Mouse (Mus musculus) kidney, embryonic 14.5 days (tissue): Measurements from ENCODE around the gene Zfp780b. TPM values are rescaled to one million over a fixed set of nuclear protein-coding genes. Genes with fewer than 3 reads are reported as not detected.
"Not testable (repeated sequence)": the region's sequence is repeated elsewhere in the genome, so short reads cannot be mapped to it uniquely, and the experiment has no call there.

Experiments used
- ATAC-seq: fragments of 200-750 bp; cut with Nextera tagmentation; 2 replicates; pipeline ENCODE4 v1.8.0; 2017; ENCODE audit warnings: moderate number of reproducible peaks, mild to moderate bottlenecking, moderate TSS enrichment, moderate library complexity; ENCODE audit not compliant: low FRiP score, low TSS enrichment
- H3K27ac ChIP-seq: fragments of 300-500 bp; sonication (generic); 2 replicates; pipeline ENCODE4 v1.5.1; 2014; ENCODE audit warnings: low read depth, mild to moderate bottlenecking, low read length, moderate library complexity, mixed read lengths
- H3K27me3 ChIP-seq: fragments of 300-500 bp; sonication (generic); 2 replicates; pipeline ENCODE4 v1.6.1; 2014; ENCODE audit warnings: mild to moderate bottlenecking, low read length; ENCODE audit not compliant: control insufficient read depth, insufficient read depth
- H3K36me3 ChIP-seq: fragments of 300-500 bp; sonication (generic); 2 replicates; pipeline ENCODE4 v1.6.1; 2014; ENCODE audit warnings: low read length, mixed read lengths; ENCODE audit not compliant: control insufficient read depth, insufficient read depth
- H3K4me1 ChIP-seq: fragments of 300-500 bp; sonication (generic); 2 replicates; pipeline ENCODE4 v1.6.1; 2014; ENCODE audit warnings: low read length, mixed read lengths; ENCODE audit not compliant: control insufficient read depth, insufficient read depth
- H3K4me2 ChIP-seq: fragments of 300-500 bp; sonication (generic); replicated peaks from 2 replicates; pipeline ENCODE4 v1.6.1; 2014; ENCODE audit warnings: low read depth, mild to moderate bottlenecking, low read length
- H3K4me3 ChIP-seq: fragments of 300-500 bp; sonication (generic); 2 replicates; pipeline ENCODE4 v1.5.1; 2014; ENCODE audit warnings: mild to moderate bottlenecking, low read length
- H3K9ac ChIP-seq: fragments of 300-500 bp; sonication (generic); 2 replicates; pipeline ENCODE4 v1.6.1; 2014; ENCODE audit warnings: low read depth, mild to moderate bottlenecking, low read length, moderate library complexity
- H3K9me3 ChIP-seq: fragments of 300-500 bp; sonication (generic); 2 replicates; pipeline ENCODE4 v1.6.1; 2016; ENCODE audit warnings: low read length; ENCODE audit not compliant: control insufficient read depth
- WGBS: fragments of 180-500 bp; shearing (Covaris S2); extraction: QIAGEN DNeasy Blood & Tissue Kit; methylation state at CpG from one replicate; pipeline ENCODE4 v1.1.7; 2014; 5-methylcytosine and 5-hydroxymethylcytosine counted together
- polyA plus RNA-seq: library from polyadenylated mRNA; unstranded; fragments of >200 nt; fragmentation: Nextera tagmentation; extraction: Ambion mirVana; gene quantifications from 2 replicates; pipeline ENCODE4 v1.2.1, GENCODE M21; 2014

Zfp780b gene
- polyA plus RNA-seq = 16.5 and 18.5 TPM in 2 replicates

GRCm38 (mm10) chr7:27978683-27979528, at the start of gene Zfp780b:
Gene Zfp780b, minus strand, starts transcription at chr7:27979171.
- Histone ChIP-seq H3K9me3 (peaks cover 23% of the 10 kb centered on the region), H3K27me3 (no peaks in the 10 kb centered on the region), H3K27ac (peak within 1 kb of the TSS; percentile 83), H3K4me2 (peak within 1 kb of the TSS; percentile 60), H3K9ac (peak within 1 kb of the TSS; percentile 74), H3K4me1 (peaks cover 6% of the 10 kb centered on the region; the same call in 1 of the 2 replicates), H3K36me3 (peaks cover 5% of the 10 kb centered on the region; the same call in 1 of the 2 replicates), H3K4me3 (peak within 1 kb of the TSS; percentile 76)
- peak; percentile 95 for ATAC-seq
- WGBS = 1% methylated on average over 29 of the region's 29 CpGs

GRCm38 (mm10) chr7:28014445-28014810, 35.5 kb upstream of the Zfp780b start:
- no peak overlapping the region for H3K27ac ChIP-seq
- whole genome bisulfite sequencing = 25% methylated on average over 7 of the region's 7 CpGs
- ATAC-seq = no peak; the same call in 1 of the 2 replicates

GRCm38 (mm10) chr7:28013549-28014444, 34.8 kb upstream of the Zfp780b start, which contains the start of gene Zfp850:
Gene Zfp850, minus strand, starts transcription at chr7:28014115.
- WGBS = under 1% methylated on average over 47 of the region's 47 CpGs
- peak; percentile 96 for ATAC-seq
- Histone ChIP-seq H3K36me3 (no peaks in the 10 kb centered on the region; the same call in 1 of the 2 replicates), H3K4me1 (peaks cover 5% of the 10 kb centered on the region; the same call in 1 of the 2 replicates), H3K27ac (no peak within 1 kb of the TSS; the same call in 1 of the 2 replicates), H3K4me2 (peak within 1 kb of the TSS; percentile 72), H3K9me3 (no peaks in the 10 kb centered on the region), H3K4me3 (peak within 1 kb of the TSS; percentile 69), H3K9ac (peak within 1 kb of the TSS; percentile 67), H3K27me3 (no peaks in the 10 kb centered on the region)

More at GRCm38 (mm10) chr7:28014445-28014810, 35.5 kb upstream of the Zfp780b start:
- H3K27me3 ChIP-seq = no peaks in the 10 kb centered on the region
- no peaks in the 10 kb centered on the region for H3K9me3 ChIP-seq
- peak overlapping the region; percentile 69 for H3K4me3 ChIP-seq
- H3K36me3 ChIP-seq = no peaks in the 10 kb centered on the region; the same call in 1 of the 2 replicates
- H3K4me1 ChIP-seq = peaks cover 5% of the 10 kb centered on the region; the same call in 1 of the 2 replicates
- peak overlapping the region; percentile 72 for H3K4me2 ChIP-seq
- H3K9ac ChIP-seq = peak overlapping the region; percentile 67

- H3K36me3 ChIP-seq = peaks cover 12% of the 10 kb centered on the region; the same call in 1 of the 2 replicates
- H3K27ac ChIP-seq = no peak overlapping the region
- no peaks in the 10 kb centered on the region for H3K27me3 ChIP-seq
- no peak for ATAC-seq
- H3K4me2 ChIP-seq = no peak overlapping the region
- no peak overlapping the region for H3K9ac ChIP-seq
- WGBS = 99% methylated on average over 3 of the region's 3 CpGs
- no peak overlapping the region for H3K4me3 ChIP-seq
- H3K9me3 ChIP-seq = no peaks in the 10 kb centered on the region
- peaks cover 5% of the 10 kb centered on the region; the same call in 1 of the 2 replicates for H3K4me1 ChIP-seq
Measured at GRCm38 (mm10) chr7:28010271-28010670, 31.3 kb upstream of the Zfp780b start.

- H3K27me3 ChIP-seq = no peaks in the 10 kb centered on the region
- no peak overlapping the region for H3K4me2 ChIP-seq
- H3K9ac ChIP-seq = no peak overlapping the region
- no peak overlapping the region for H3K27ac ChIP-seq
- ATAC-seq = no peak
- 80% methylated on average over 2 of the region's 2 CpGs for WGBS
- peaks cover 48% of the 10 kb centered on the region for H3K9me3 ChIP-seq
- no peak overlapping the region for H3K4me3 ChIP-seq
- no peaks in the 10 kb centered on the region for H3K36me3 ChIP-seq
- peaks cover 6% of the 10 kb centered on the region; the same call in 1 of the 2 replicates for H3K4me1 ChIP-seq
Measured at GRCm38 (mm10) chr7:27982197-27982596, 3.2 kb upstream of the Zfp780b start.

GRCm38 (mm10) chr7:27949451-27949850, 29.5 kb downstream of the Zfp780b start:
- not testable (repeated sequence) for H3K9ac ChIP-seq, ATAC-seq, H3K27me3 ChIP-seq, H3K4me1 ChIP-seq, H3K4me3 ChIP-seq, H3K9me3 ChIP-seq, H3K36me3 ChIP-seq, H3K4me2 ChIP-seq, H3K27ac ChIP-seq
- WGBS = 93% methylated on average over 13 of the region's 13 CpGs

- H3K27me3 ChIP-seq = not testable (repeated sequence)
- WGBS = 61% methylated on average over 5 of the region's 7 CpGs
Measured at GRCm38 (mm10) chr7:27941869-27942268, 37.1 kb downstream of the Zfp780b start.

GRCm38 (mm10) chr7:27933800-27934158, 45.2 kb downstream of the Zfp780b start:
- H3K27me3 ChIP-seq, H3K27ac ChIP-seq, H3K9me3 ChIP-seq, ATAC-seq, H3K4me1 ChIP-seq, H3K4me3 ChIP-seq, H3K9ac ChIP-seq, H3K36me3 ChIP-seq: not testable (repeated sequence)
- WGBS = 33% methylated on average over 1 of the region's 9 CpGs
- H3K4me2 ChIP-seq = peak overlapping the region; percentile 34

More at GRCm38 (mm10) chr7:27941869-27942268, 37.1 kb downstream of the Zfp780b start:
- not testable (repeated sequence) for H3K4me1 ChIP-seq, H3K36me3 ChIP-seq, H3K27ac ChIP-seq, H3K4me3 ChIP-seq, H3K9ac ChIP-seq, ATAC-seq, H3K9me3 ChIP-seq, H3K4me2 ChIP-seq
